Mouse (Mus musculus) liver, adult 2 months (tissue): Measurements from ENCODE around the gene Lce3c. TPM values are rescaled to one million over a fixed set of nuclear protein-coding genes. Genes with fewer than 3 reads are reported as not detected.

ENCODE experiments used
- DNase-seq: peaks from one replicate; pipeline ENCODE4 v3.0.0-alpha.2; 2011; ENCODE audit warnings: low read depth, low spot score; ENCODE audit errors: extremely low read depth
- H3K27ac ChIP-seq: fragments of 200-500 bp; replicated peaks from 2 replicates; pipeline ENCODE4 v1.5.1; 2012; ENCODE audit warnings: low read depth, mild to moderate bottlenecking, control low read depth, inconsistent platforms, low read length; ENCODE audit not compliant: insufficient read depth
- H3K27me3 ChIP-seq: fragments of 200-500 bp; 2 replicates; pipeline ENCODE4 v1.6.1; 2012; ENCODE audit warnings: mild to moderate bottlenecking, moderate library complexity, low read length, inconsistent platforms; ENCODE audit not compliant: control insufficient read depth, insufficient read depth
- H3K36me3 ChIP-seq: fragments of 200-500 bp; 2 replicates; pipeline ENCODE4 v1.6.1; 2012; ENCODE audit warnings: low read length, inconsistent platforms; ENCODE audit not compliant: control insufficient read depth, insufficient read depth
- H3K4me1 ChIP-seq: fragments of 200-500 bp; 2 replicates; pipeline ENCODE4 v1.6.1; 2011; ENCODE audit warnings: low read length; ENCODE audit not compliant: control insufficient read depth, insufficient read depth
- H3K4me3 ChIP-seq: fragments of 200-500 bp; 2 replicates; pipeline ENCODE4 v1.5.1; 2011; ENCODE audit warnings: low read depth, mild to moderate bottlenecking, control low read depth, low read length, moderate library complexity; ENCODE audit not compliant: insufficient read depth
- H3K79me2 ChIP-seq: fragments of 200-500 bp; 2 replicates; pipeline ENCODE4 v1.6.1; 2012; ENCODE audit warnings: inconsistent platforms, mild to moderate bottlenecking, low read length, moderate library complexity; ENCODE audit not compliant: control insufficient read depth, insufficient read depth
- H3K9ac ChIP-seq: fragments of 200-500 bp; 2 replicates; pipeline ENCODE4 v1.6.1; 2012; ENCODE audit warnings: low read depth, mild to moderate bottlenecking, control low read depth, inconsistent platforms, low read length
- CTCF ChIP-seq: fragments of 200-500 bp; IDR thresholded peaks from 2 replicates; pipeline ENCODE4 v1.5.1; 2011; ENCODE audit warnings: low read depth, low read length, control low read depth
- POLR2A ChIP-seq: fragments of 200-500 bp; IDR thresholded peaks from 2 replicates; pipeline ENCODE4 v1.6.1; 2011; ENCODE audit warnings: low read length, control low read depth; ENCODE audit not compliant: insufficient read depth; ENCODE audit errors: extremely low read depth
- whole genome bisulfite sequencing: fragments of 180-500 bp; shearing (Covaris S2); methylation state at CpG from one replicate; pipeline ENCODE4 v1.1.7; 2018; 5-methylcytosine and 5-hydroxymethylcytosine counted together
- polyA plus RNA-seq: library from polyadenylated mRNA; depleted of rRNA; stranded (reverse); fragments of >200 nt; gene quantifications from 2 replicates; pipeline ENCODE4 v1.2.3, GENCODE M21; 2012
- total RNA-seq: library from RNA; depleted of rRNA; stranded (reverse); fragments of >200 nt; gene quantifications from 2 replicates; pipeline ENCODE4 v1.2.3, GENCODE M21; 2014

Lce3c gene
- total and polyA plus RNA-seq, 2 experiments: not detected

- H3K27me3 ChIP-seq: no peaks in the 10 kb centered on the region
- 56% methylated on average over 4 of the region's 4 CpGs for WGBS
- no peak overlapping the region for H3K27ac ChIP-seq
- H3K79me2 ChIP-seq: no peaks in the 10 kb centered on the region
- TF ChIP-seq CTCF (no peak), POLR2A (no peak)
- no peak overlapping the region for H3K9ac ChIP-seq
- H3K4me1 ChIP-seq: no peaks in the 10 kb centered on the region
- H3K36me3 ChIP-seq: no peaks in the 10 kb centered on the region
- no peak for DNase-seq
- H3K4me3 ChIP-seq: no peak overlapping the region
These were observed 23.9 kb upstream of the Lce3c start for GRCm38 (mm10) chr3:92920364-92920763.

- no peak for DNase-seq
- Histone ChIP-seq H3K27me3 (no peaks in the 10 kb centered on the region), H3K36me3 (no peaks in the 10 kb centered on the region), H3K4me3 (no peak within 1 kb of the TSS), H3K4me1 (no peaks in the 10 kb centered on the region), H3K27ac (no peak within 1 kb of the TSS), H3K79me2 (no peaks in the 10 kb centered on the region), H3K9ac (no peak within 1 kb of the TSS)
- 70% methylated on average over 2 of the region's 2 CpGs for WGBS
- TF ChIP-seq POLR2A (no peak), CTCF (no peak)
These were observed 18.2 kb upstream of the Lce3c start, which contains the start of gene Lce3a for GRCm38 (mm10) chr3:92926130-92926529. TSS of gene Lce3a (minus strand) at chr3:92926230.

- DNase-seq: no peak
- Histone ChIP-seq H3K9ac (no peak within 1 kb of the TSS), H3K27ac (no peak within 1 kb of the TSS), H3K79me2 (no peaks in the 10 kb centered on the region), H3K4me1 (no peaks in the 10 kb centered on the region), H3K36me3 (no peaks in the 10 kb centered on the region), H3K4me3 (no peak within 1 kb of the TSS), H3K27me3 (no peaks in the 10 kb centered on the region)
- WGBS: 44% methylated on average over 2 of the region's 2 CpGs
- TF ChIP-seq POLR2A: no peak
- TF ChIP-seq CTCF: no peak
These were observed 11.6 kb upstream of the Lce3c start, which contains the start of gene Lce3b for GRCm38 (mm10) chr3:92932679-92933078. TSS of gene Lce3b (plus strand) at chr3:92932979.

GRCm38 (mm10) chr3:92957090-92957489, 12.8 kb downstream of the Lce3c start, which contains the start of gene Lce3d:
TSS of gene Lce3d (plus strand) at chr3:92957390.
- Histone ChIP-seq H3K9ac (no peak within 1 kb of the TSS), H3K27me3 (no peaks in the 10 kb centered on the region), H3K79me2 (no peaks in the 10 kb centered on the region), H3K4me1 (no peaks in the 10 kb centered on the region), H3K27ac (no peak within 1 kb of the TSS), H3K36me3 (no peaks in the 10 kb centered on the region), H3K4me3 (no peak within 1 kb of the TSS)
- 92% methylated on average over 1 of the region's 1 CpGs for WGBS
- TF ChIP-seq POLR2A (no peak), CTCF (no peak)
- no peak for DNase-seq

GRCm38 (mm10) chr3:92966761-92967160, 22.5 kb downstream of the Lce3c start, which contains the start of gene Lce3e:
TSS of gene Lce3e (plus strand) at chr3:92967061.
- no peak within 1 kb of the TSS for H3K4me3 ChIP-seq
- TF ChIP-seq CTCF (no peak), POLR2A (no peak)
- no peak within 1 kb of the TSS for H3K9ac ChIP-seq
- no peaks in the 10 kb centered on the region for H3K4me1 ChIP-seq
- WGBS: 86% methylated on average over 2 of the region's 2 CpGs
- H3K79me2 ChIP-seq: no peaks in the 10 kb centered on the region
- H3K27me3 ChIP-seq: no peaks in the 10 kb centered on the region
- no peak for DNase-seq
- no peak within 1 kb of the TSS for H3K27ac ChIP-seq
- H3K36me3 ChIP-seq: no peaks in the 10 kb centered on the region

GRCm38 (mm10) chr3:92978484-92978883, 34.2 kb downstream of the Lce3c start:
- WGBS: 68% methylated on average over 2 of the region's 2 CpGs
- Histone ChIP-seq H3K36me3 (no peaks in the 10 kb centered on the region), H3K9ac (no peak overlapping the region), H3K79me2 (no peaks in the 10 kb centered on the region), H3K27me3 (no peaks in the 10 kb centered on the region), H3K4me3 (no peak overlapping the region), H3K4me1 (no peaks in the 10 kb centered on the region), H3K27ac (no peak overlapping the region)
- no peak for DNase-seq
- no peak for TF ChIP-seq POLR2A
- no peak for TF ChIP-seq CTCF
